11 mouse cellular contexts compared by ENCODE assay signal in genomic region chr2:84961300-84961699, GRCm38 (mm10). TPM values are rescaled to one million over a fixed set of nuclear protein-coding genes. Genes with fewer than 3 reads are reported as not detected.
DNase-seq lines count a peak whose midpoint lies in the region; ATAC-seq lines count a peak whose summit lies in the region.
"Had no signal": no experiment of that assay in that cellular context is flagged by ENCODE, and none has a peak within 500 bp of the region (broad histone marks: within the 10 kb centered on the region; RNA-seq: fewer than 3 reads in every experiment).

No protein-coding gene starts in this region.

- no peak overlapping the region for H3K27ac ChIP-seq in forebrain, embryonic 14.5 days (ENCODE audit: low read depth, low read length)
- H3K27ac ChIP-seq: hindbrain, embryonic 15.5 days had no signal

- H3K36me3 ChIP-seq in splenic B cell, adult 2 months (ENCODE audit: control insufficient read depth, insufficient read depth, low read length, poor library complexity, severe bottlenecking), result no peaks in the 10 kb centered on the region
- no peaks in the 10 kb centered on the region for H3K36me3 ChIP-seq in forebrain, embryonic 14.5 days (ENCODE audit: control insufficient read depth, insufficient read depth, low read length)
- H3K36me3 ChIP-seq: hindbrain, embryonic 15.5 days had no signal

- H3K27me3 ChIP-seq in splenic B cell, adult 2 months (ENCODE audit: control insufficient read depth, insufficient read depth, low read length, poor library complexity, severe bottlenecking), result no peaks in the 10 kb centered on the region
- no peaks in the 10 kb centered on the region for H3K27me3 ChIP-seq in forebrain, embryonic 14.5 days (replicated peaks; ENCODE audit: control insufficient read depth, insufficient read depth, low read length)
- H3K27me3 ChIP-seq: hindbrain, embryonic 15.5 days had no signal

- no peaks in the 10 kb centered on the region for H3K4me1 ChIP-seq in forebrain, embryonic 14.5 days (ENCODE audit: control insufficient read depth, insufficient read depth, low read length)
- H3K4me1 ChIP-seq: hindbrain, embryonic 15.5 days had no signal

- H3K4me3 ChIP-seq in forebrain, embryonic 14.5 days (ENCODE audit: low read depth, low read length), result no peak overlapping the region
- H3K4me3 ChIP-seq: hindbrain, embryonic 15.5 days had no signal

- H3K9me3 ChIP-seq in forebrain, embryonic 14.5 days (replicated peaks; ENCODE audit: control insufficient read depth, low read length), result no peaks in the 10 kb centered on the region
- H3K9me3 ChIP-seq: G1E; hindbrain, embryonic 15.5 days had no signal

- H3K4me2 ChIP-seq in forebrain, embryonic 14.5 days (ENCODE audit: low read length), result no peak overlapping the region
- H3K4me2 ChIP-seq: hindbrain, embryonic 15.5 days had no signal

- H3K9ac ChIP-seq in forebrain, embryonic 14.5 days (ENCODE audit: low read length), result no peak overlapping the region
- H3K9ac ChIP-seq: hindbrain, embryonic 15.5 days had no signal

- WGBS in forebrain, embryonic 14.5 days, result 82% methylated on average over 2 of the region's 2 CpGs

- peak; percentile 13 for DNase-seq in ovary, adult 18-20 months (ENCODE audit: low spot score)
- no peak for DNase-seq in ovary, postnatal 10 days (ENCODE audit: low spot score)
- DNase-seq in heart, adult 9 months (ENCODE audit: low spot score in 2 of 2), result peak; percentile 86 to 87
- peak; percentile 30 to 54 for DNase-seq in kidney, postnatal 4 days
- DNase-seq in splenic B cell, adult 2 months (ENCODE audit: low read depth, low spot score), result peak; percentile 40
- DNase-seq in forebrain, embryonic 14.5 days (ENCODE audit: low spot score), result no peak
- DNase-seq in right cerebral cortex, adult 2 months (ENCODE audit: low spot score in 2 of 2), result no peak
- DNase-seq: midbrain, embryonic 14.5 days had no signal

- no peak for ATAC-seq in forebrain, embryonic 14.5 days
- no peak for ATAC-seq in activated CD4-positive, CD25-positive, alpha-beta regulatory T cell, adult 4 months

RNA-seq across cellular contexts. Expression of gene Prg2, which starts 19.0 kb away (rescaled TPM):
- not detected in 2 replicates for polyA plus RNA-seq in forebrain, embryonic 14.5 days (2014; fragmentation: Nextera tagmentation; extraction: Ambion mirVana)
- under 1 TPM in 1 of 2 experiments, not detected in 1; 0.65 TPM for polyA plus RNA-seq in activated CD4-positive, CD25-positive, alpha-beta regulatory T cell, adult 4 months (2017; shearing (Covaris generic))
- polyA plus RNA-seq: G1E; midbrain, embryonic 14.5 days had no signal

RNA-seq across cellular contexts. Expression of gene Slc43a3, which starts 24.9 kb away (rescaled TPM):
- 6.6 and 7.0 TPM in 2 replicates for polyA plus RNA-seq in forebrain, embryonic 14.5 days (2014; fragmentation: Nextera tagmentation; extraction: Ambion mirVana)
- 10 to 100 TPM; 15.5 to 15.6 TPM for polyA plus RNA-seq in activated CD4-positive, CD25-positive, alpha-beta regulatory T cell, adult 4 months (2017; shearing (Covaris generic))

RNA-seq across cellular contexts. Expression of gene Prg3, which starts 26.7 kb away (rescaled TPM):
- polyA plus RNA-seq in forebrain, embryonic 14.5 days (2014; fragmentation: Nextera tagmentation; extraction: Ambion mirVana), result not detected in 2 replicates
- not detected for polyA plus RNA-seq in activated CD4-positive, CD25-positive, alpha-beta regulatory T cell, adult 4 months (2017; shearing (Covaris generic))
- polyA plus RNA-seq: hindbrain, embryonic 15.5 days; midbrain, embryonic 14.5 days had no signal

Comparison
In these comparisons a context has a peak if more than half of its experiments do, and no peak if none do; other contexts are left out.
1. DNase-seq: peak in ovary, adult 18-20 months (single experiment), heart, adult 9 months (2 of 2), kidney, postnatal 4 days (2 of 2) and splenic B cell, adult 2 months (single experiment); none in ovary, postnatal 10 days (single experiment), forebrain, embryonic 14.5 days (single experiment) and right cerebral cortex, adult 2 months (0 of 2).